Mouse (Mus musculus) bone marrow macrophage, adult 2 months (primary cell): ENCODE measurements around the gene 4930438A08Rik.
"Not testable (repeated sequence)": the region's sequence is repeated elsewhere in the genome, so short reads cannot be mapped to it uniquely, and the experiment has no call there.

ENCODE experiments used
- CTCF ChIP-seq: IDR thresholded peaks from 2 replicates; pipeline ENCODE4 v1.5.1; 2012; ENCODE audit warnings: low read depth, mild to moderate bottlenecking, low read length, moderate library complexity
- POLR2A ChIP-seq: IDR thresholded peaks from 2 replicates; pipeline ENCODE4 v1.6.1; 2012; ENCODE audit warnings: mild to moderate bottlenecking, low read depth, low read length, borderline replicate concordance

DNA sequence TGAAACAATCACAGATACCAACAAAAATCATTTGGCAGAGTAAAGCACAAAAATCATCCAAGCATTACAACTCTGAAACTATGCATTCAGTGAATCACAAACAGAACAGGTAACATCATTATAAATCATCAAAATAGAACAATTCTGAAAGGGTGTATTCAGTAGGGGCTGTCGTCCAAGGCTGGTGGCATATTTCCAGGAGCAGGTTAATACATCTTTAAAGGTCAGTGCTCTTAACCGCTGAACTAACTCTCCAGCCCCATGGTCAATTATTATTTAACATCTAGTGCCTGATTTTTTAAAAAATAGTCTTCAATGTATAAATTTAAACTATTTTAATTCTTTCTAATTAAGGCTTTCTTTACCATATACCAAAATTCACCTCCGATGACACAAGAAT, 40.0 kb upstream of the 4930438A08Rik start:
- not testable (repeated sequence) for TF ChIP-seq CTCF, POLR2A
